Mouse (Mus musculus): Measurements from ENCODE around the gene Parp2.

GRCm38 (mm10) chr14:50802843-50803562 lies 4.6 kb upstream of the Parp2 start:
- TF ChIP-seq CTCF (IDR thresholded peaks at IDR 0.05; ENCODE audit: low read depth), result peak; percentile 67
- no peak for TF ChIP-seq EP300 (IDR thresholded peaks at IDR 0.05; ENCODE audit: low read depth)

Measured in liver, postnatal 0 days (tissue).